In the genomic region with DNA sequence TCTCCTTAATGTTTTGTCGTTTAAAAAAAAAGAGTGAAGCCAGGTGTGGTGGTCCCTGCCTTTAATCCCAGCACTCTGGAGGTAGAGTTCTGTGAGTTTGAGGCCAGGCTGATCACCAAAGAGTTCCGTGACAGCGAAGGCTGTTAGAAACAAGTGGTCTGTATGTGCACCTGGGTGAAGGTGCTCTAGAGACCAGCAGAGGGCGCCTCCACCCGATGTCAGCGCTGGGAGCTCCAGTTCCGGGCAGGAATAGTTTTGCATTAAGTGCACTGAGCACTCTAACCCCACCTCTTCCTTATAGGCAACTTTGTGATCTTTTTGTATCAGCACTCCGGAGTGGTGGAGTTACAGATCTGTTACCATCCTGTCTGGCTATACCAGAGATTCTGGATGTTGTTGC, we compare ENCODE assay signal across 7 mouse cellular contexts. TPM values are rescaled to one million over a fixed set of nuclear protein-coding genes. Genes with fewer than 3 reads are reported as not detected.
A peak's percentile ranks its signal among the peaks of the same experiment; 100 is the strongest.
DNase-seq lines count a peak whose midpoint lies in the region; ATAC-seq and TF ChIP-seq lines count a peak whose summit lies in the region.

No protein-coding gene starts in this region.

- H3K79me2 ChIP-seq in C2C12 (ENCODE audit: control insufficient read depth, insufficient read depth), result peaks cover 38% of the 10 kb centered on the region

- peaks cover 26% of the 10 kb centered on the region for H3K79me3 ChIP-seq in C2C12 (ENCODE audit: low read depth)

- H3ac ChIP-seq in C2C12 (ENCODE audit: control insufficient read depth, insufficient read length, low read depth), result no peak overlapping the region

- no peak overlapping the region for H3K4me3 ChIP-seq in C2C12 (ENCODE audit: insufficient read depth, poor library complexity, severe bottlenecking)
- peak overlapping the region; percentile 76; the same call in 1 of the 2 replicates for H3K4me3 ChIP-seq in cortical plate, adult 2 months (ENCODE audit: insufficient read depth, low read length)
- peak overlapping the region; percentile 79 for H3K4me3 ChIP-seq in heart, embryonic 10.5 days
- peak overlapping the region; percentile 52; the same call in 1 of the 2 replicates for H3K4me3 ChIP-seq in kidney, postnatal 0 days (replicated peaks; ENCODE audit: low read depth, low read length)

- H3K27ac ChIP-seq in cortical plate, adult 2 months (ENCODE audit: insufficient read depth, low read length), result no peak overlapping the region
- no peak overlapping the region for H3K27ac ChIP-seq in heart, embryonic 10.5 days
- no peak overlapping the region for H3K27ac ChIP-seq in kidney, postnatal 0 days

- peak overlapping the region; percentile 87 for H3K4me2 ChIP-seq in kidney, postnatal 0 days (ENCODE audit: low read length)

- TF ChIP-seq CTCF in C2C12 (IDR thresholded peaks at IDR 0.05; ENCODE audit: control insufficient read depth, insufficient read depth, insufficient read length), result peak; percentile 62
- peak; percentile 36 for TF ChIP-seq CTCF in cortical plate, adult 2 months (IDR thresholded peaks at IDR 0.05; ENCODE audit: extremely low read depth, insufficient read depth, low read length)
- TF ChIP-seq CTCF in kidney, postnatal 0 days (IDR thresholded peaks at IDR 0.05; ENCODE audit: low read depth), result peak; percentile 70

- WGBS in heart, embryonic 10.5 days, result 31% methylated on average over 8 of the region's 8 CpGs
- WGBS in kidney, postnatal 0 days, result 38% methylated on average over 8 of the region's 8 CpGs

- H3K36me3 ChIP-seq in C2C12 (ENCODE audit: control insufficient read depth, insufficient read depth), result no peaks in the 10 kb centered on the region
- H3K36me3 ChIP-seq in heart, embryonic 10.5 days, result peaks cover 21% of the 10 kb centered on the region
- no peaks in the 10 kb centered on the region for H3K36me3 ChIP-seq in kidney, postnatal 0 days (ENCODE audit: insufficient read depth, low read length)

- no peak; the same call in 1 of the 2 replicates for ATAC-seq in kidney, postnatal 0 days (replicated peaks; ENCODE audit: low FRiP score, low read depth)

- peak; percentile 83 for DNase-seq in MEL-GATA-1-ER (ENCODE audit: extremely low read depth, low read depth)
- DNase-seq in heart, embryonic 10.5 days (ENCODE audit: low spot score), result peak; percentile 80
- DNase-seq in kidney, postnatal 0 days (ENCODE audit: low spot score), result peak; percentile 80
- DNase-seq in lung, postnatal 4 days, result peak; percentile 48 to 54
- peak; percentile 14 to 22 for DNase-seq in spleen, postnatal 36 days (ENCODE audit: low spot score in 2 of 2)

- peaks cover 6% of the 10 kb centered on the region for H3K4me1 ChIP-seq in cortical plate, adult 2 months (ENCODE audit: control insufficient read depth, insufficient read depth, low read length)
- H3K4me1 ChIP-seq in heart, embryonic 10.5 days, result peaks cover 29% of the 10 kb centered on the region
- peaks cover 9% of the 10 kb centered on the region for H3K4me1 ChIP-seq in kidney, postnatal 0 days (replicated peaks; ENCODE audit: insufficient read depth, low read length)

- H3K9ac ChIP-seq in kidney, postnatal 0 days (ENCODE audit: low read depth, low read length), result no peak overlapping the region

- H3K27me3 ChIP-seq in C2C12 (ENCODE audit: control insufficient read depth, insufficient read depth, insufficient read length), result no peaks in the 10 kb centered on the region
- H3K27me3 ChIP-seq in heart, embryonic 10.5 days (ENCODE audit: insufficient read depth, poor library complexity, severe bottlenecking), result peaks cover 13% of the 10 kb centered on the region; the same call in 1 of the 2 replicates
- no peaks in the 10 kb centered on the region for H3K27me3 ChIP-seq in kidney, postnatal 0 days (ENCODE audit: insufficient read depth, low read length)

- no peak for TF ChIP-seq POLR2A in cortical plate, adult 2 months (IDR thresholded peaks at IDR 0.05; ENCODE audit: extremely low read depth, insufficient read depth, low read length)

- H3K9me3 ChIP-seq in heart, embryonic 10.5 days, result no peaks in the 10 kb centered on the region
- no peaks in the 10 kb centered on the region for H3K9me3 ChIP-seq in kidney, postnatal 0 days (replicated peaks; ENCODE audit: low read length)

TF ChIP-seq in C2C12, 6 proteins besides CTCF, POLR2A, EP300 and RAD21:
- TF ChIP-seq USF1 (IDR thresholded peaks at IDR 0.05; ENCODE audit: low read depth) (no peak), FOSL1 (IDR thresholded peaks at IDR 0.05; ENCODE audit: insufficient read depth, low read length, poor library complexity, severe bottlenecking) (no peak), MYOD1 (IDR thresholded peaks at IDR 0.05; ENCODE audit: control insufficient read depth, insufficient read length, low read depth) (no peak), MAX (IDR thresholded peaks at IDR 0.05) (no peak), MYOG (IDR thresholded peaks at IDR 0.05; ENCODE audit: control insufficient read depth, extremely low read depth, insufficient read length) (no peak), CEBPB (IDR thresholded peaks at IDR 0.05; ENCODE audit: low read depth) (no peak)

RNA-seq across cellular contexts. Expression of a gene that starts 1.2 kb away (rescaled TPM):
- polyA plus RNA-seq in C2C12 (2012; fragmentation: generic; extraction: Trizol), result 83.6 TPM
- polyA plus RNA-seq in cortical plate, adult 2 months (2012; rRNA removed), result 107 and 126 TPM in 2 replicates
- 47.2 and 55.4 TPM in 2 replicates for polyA plus RNA-seq in heart, embryonic 10.5 days (2016; fragmentation: Nextera tagmentation; extraction: Ambion mirVana)
- 39.3 and 42.8 TPM in 2 replicates for polyA plus RNA-seq in kidney, postnatal 0 days (2015; fragmentation: Nextera tagmentation; extraction: Ambion mirVana)

RNA-seq across cellular contexts. Expression of a gene that starts 28.0 kb away (rescaled TPM):
- polyA plus RNA-seq in C2C12 (2012; fragmentation: generic; extraction: Trizol), result 45.9 TPM
- 65.9 and 67.5 TPM in 2 replicates for polyA plus RNA-seq in cortical plate, adult 2 months (2012; rRNA removed)
- 45.4 and 48.0 TPM in 2 replicates for polyA plus RNA-seq in heart, embryonic 10.5 days (2016; fragmentation: Nextera tagmentation; extraction: Ambion mirVana)
- 29.4 TPM in 2 replicates for polyA plus RNA-seq in kidney, postnatal 0 days (2015; fragmentation: Nextera tagmentation; extraction: Ambion mirVana)

RNA-seq across cellular contexts. Expression of a gene that starts 36.4 kb away (rescaled TPM):
- polyA plus RNA-seq in C2C12 (2012; fragmentation: generic; extraction: Trizol), result 38.5 TPM
- polyA plus RNA-seq in cortical plate, adult 2 months (2012; rRNA removed), result 3.5 and 3.7 TPM in 2 replicates
- polyA plus RNA-seq in heart, embryonic 10.5 days (2016; fragmentation: Nextera tagmentation; extraction: Ambion mirVana), result 7.0 and 12.9 TPM in 2 replicates
- polyA plus RNA-seq in kidney, postnatal 0 days (2015; fragmentation: Nextera tagmentation; extraction: Ambion mirVana), result 12.2 and 18.7 TPM in 2 replicates

Comparison
In these comparisons a context has a peak if more than half of its experiments do, and no peak if none do; other contexts are left out.
1. DNase-seq: peak in every context shown above with its lines; median percentile 83 in MEL-GATA-1-ER; 80 in heart, embryonic 10.5 days; 80 in kidney, postnatal 0 days; 51 in lung, postnatal 4 days; 18 in spleen, postnatal 36 days.